Mouse (Mus musculus): ENCODE measurements around the gene Haus5.

GRCm38 (mm10) chr7:30649591-30650540, 14.9 kb downstream of the Haus5 start, which contains the start of gene Rbm42:
- TF ChIP-seq CTCF (IDR thresholded peaks at IDR 0.05; ENCODE audit: insufficient read depth, low read depth, low read length) (no peak), POLR2A (IDR thresholded peaks at IDR 0.05; ENCODE audit: insufficient read depth, low read depth, low read length) (peak; percentile 83; the same call in 1 of the 2 replicates)
